Mouse (Mus musculus): ENCODE results near the gene Scamp1.
"Not testable (repeated sequence)": the region's sequence is repeated elsewhere in the genome, so short reads cannot be mapped to it uniquely, and the experiment has no call there.

Gene Scamp1

DNA sequence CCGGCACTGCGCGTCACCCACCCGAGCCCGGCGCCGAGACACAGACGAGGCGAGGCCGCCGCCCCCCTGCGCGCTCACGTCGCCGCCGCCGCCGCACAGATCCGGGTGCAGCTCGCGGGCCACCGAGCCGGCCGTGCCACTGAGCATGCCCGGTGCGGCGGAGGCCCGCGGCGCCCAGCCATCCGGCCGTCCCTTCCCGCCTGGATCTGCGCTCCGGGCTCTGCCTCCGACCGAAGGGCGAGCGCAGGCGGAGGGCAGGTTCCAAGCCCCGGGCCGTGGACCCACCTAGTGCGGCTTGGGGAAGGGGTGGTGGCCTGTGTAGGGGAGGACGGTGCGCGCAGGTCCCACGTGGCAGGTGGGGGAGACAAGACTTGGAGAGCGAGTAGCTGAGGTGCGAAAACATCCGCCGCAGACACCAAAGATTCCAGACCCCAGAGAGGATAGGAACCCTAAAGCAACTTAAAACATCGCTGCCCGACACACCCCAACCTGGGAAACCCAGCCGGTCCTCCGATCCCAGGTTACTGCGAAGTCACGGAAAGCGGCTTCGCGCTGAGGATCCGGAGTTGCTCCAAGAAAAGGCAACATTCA is at the start of gene Scamp1:
Gene Scamp1, minus strand, starts transcription at position 577 of the 591 bp plus-strand sequence.
- peak; percentile 90 for DNase-seq

DNA sequence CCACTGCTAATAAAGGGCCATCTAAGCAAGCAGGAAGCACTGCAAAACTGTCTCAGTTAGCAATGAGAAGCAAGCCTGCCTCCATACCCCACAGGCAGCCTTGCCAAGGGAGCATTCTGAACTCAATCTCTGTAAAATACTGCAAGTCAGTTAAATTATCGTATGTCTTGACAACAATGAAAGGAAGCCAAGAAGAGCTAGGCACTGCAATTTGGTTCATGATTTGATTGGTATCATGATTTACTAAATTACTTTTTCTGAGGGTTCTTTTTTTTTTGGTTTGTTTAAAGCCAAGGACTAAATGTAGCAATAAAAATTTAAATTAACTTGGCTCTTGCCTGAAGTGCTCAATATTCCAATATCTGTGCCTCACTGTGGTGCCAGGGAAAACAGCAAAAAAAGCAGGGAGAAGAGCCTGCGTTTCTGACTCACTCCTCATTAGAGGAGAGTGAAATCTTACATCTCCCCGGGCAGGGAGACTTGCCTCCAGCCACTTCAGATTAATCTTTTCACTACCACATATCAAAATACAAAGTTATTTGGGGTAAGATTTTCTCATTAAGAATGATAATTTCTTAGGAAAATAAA is 44.8 kb upstream of the Scamp1 start:
- no peak for DNase-seq

DNA sequence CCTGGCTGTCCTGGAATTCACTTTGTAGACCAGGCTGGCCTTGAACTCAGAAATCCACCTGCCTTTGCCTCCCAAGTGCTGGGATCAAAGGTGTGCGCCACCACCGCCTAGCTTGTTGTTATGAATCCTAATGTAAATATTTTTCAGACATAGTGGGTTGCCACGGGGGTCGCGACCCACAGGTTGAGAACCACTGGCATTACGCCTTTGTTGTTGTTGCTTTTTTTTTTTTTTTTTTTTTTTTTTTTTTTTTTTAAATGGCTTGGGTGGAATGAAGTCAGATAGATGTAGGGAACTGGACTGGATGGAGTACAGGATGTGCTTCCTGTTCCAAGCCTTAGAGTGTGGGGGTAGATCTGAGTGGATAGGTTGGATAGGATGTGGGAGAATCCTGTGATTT is 43.3 kb upstream of the Scamp1 start:
- not testable (repeated sequence) for DNase-seq

GRCm38 (mm10) chr13:94328063-94328462 is 42.4 kb upstream of the Scamp1 start:
- DNase-seq = no peak

DNA sequence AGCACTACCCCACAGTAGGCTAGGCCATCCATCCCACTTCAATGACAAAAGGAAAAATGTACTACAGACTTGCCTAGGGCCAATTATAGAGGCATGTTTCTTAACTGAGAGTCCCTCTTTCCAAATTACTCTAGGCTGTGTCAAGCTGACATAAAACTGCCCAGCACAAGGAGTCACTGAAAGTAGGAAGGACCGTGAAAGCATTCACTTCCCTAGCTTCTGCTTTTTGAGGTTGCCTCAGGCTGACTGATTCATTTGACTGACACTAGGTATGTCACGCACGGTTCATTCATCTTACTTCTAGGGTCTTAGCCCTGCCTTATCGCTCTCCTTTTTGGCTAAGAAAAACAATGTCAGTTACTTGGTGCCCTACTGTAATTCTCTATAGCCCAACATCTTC is 36.8 kb upstream of the Scamp1 start:
- DNase-seq = no peak

DNA sequence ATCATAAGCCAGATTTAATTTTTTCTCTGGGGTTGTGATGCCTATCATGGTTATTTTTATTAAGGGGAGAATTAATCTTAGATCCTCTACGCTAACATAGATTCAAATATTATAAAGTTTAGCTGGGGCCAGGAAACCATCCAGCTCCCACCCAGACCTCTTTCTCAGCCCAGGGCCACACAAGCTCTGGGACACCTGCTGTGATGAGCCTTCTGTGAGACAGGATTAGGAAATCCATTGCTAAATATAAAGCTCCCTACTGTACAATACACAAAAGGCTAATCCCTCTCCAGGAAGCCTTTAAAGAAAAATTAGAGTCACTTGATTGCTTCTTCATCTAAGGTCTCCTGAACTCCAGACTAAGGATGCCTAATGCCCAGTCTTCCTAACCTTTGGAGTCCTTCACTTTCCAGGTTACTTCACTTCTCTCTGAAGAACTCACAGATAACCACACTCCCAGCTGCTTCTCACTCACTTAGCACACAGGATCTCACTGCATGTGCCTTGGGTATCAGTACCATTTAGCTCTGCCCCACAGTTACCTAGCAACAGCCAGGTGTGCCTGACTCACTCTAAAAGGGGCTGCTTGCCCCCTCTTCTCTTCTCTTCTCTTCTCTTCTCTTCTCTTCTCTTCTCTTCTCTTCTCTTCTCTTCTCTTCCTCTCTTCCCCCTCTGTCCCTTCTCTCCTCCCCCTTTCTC is 35.6 kb upstream of the Scamp1 start:
- DNase-seq = no peak

GRCm38 (mm10) chr13:94316975-94317511 is 31.4 kb upstream of the Scamp1 start:
- no peak for DNase-seq

- DNase-seq = not testable (repeated sequence)
These were observed 27.2 kb upstream of the Scamp1 start for GRCm38 (mm10) chr13:94312812-94313211.

DNA sequence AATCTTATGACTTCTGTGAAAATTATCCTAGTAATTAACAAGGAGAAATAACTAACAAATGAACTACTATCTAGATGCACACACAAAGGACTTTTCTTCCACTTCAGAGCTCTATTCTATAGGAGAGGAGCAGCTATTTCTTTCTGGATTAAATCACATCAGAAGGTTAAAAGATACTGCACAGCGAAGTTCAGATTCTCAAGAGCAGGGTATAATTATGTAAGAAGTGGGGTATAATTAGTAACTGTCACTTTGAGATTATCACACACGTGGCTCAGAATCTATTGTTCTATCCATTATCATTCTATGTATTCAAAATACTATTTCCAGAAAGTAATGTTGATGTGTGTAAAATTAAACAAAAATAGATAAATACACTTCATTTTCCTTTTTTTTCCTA is 22.6 kb upstream of the Scamp1 start:
- no peak for DNase-seq

DNA sequence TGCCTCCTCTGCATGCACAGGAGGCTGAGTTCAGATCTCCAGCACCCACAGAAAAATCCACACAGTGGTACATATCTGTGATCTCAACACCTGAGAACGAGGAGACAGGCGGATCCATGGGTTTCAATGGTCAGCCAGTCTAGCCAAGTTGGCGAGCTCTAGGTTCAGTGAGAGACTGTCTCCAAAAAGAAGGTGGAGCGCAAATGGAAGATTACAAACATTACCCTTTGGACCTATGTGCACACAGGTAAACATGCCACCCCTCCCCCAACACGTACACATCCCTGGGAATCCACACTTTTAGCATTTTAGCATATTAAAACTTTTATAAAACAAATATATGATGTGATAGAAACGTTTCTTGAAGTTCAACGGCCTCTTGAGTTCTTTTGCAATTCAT is 21.9 kb upstream of the Scamp1 start:
- DNase-seq = no peak

GRCm38 (mm10) chr13:94306968-94307289 is 21.3 kb upstream of the Scamp1 start:
- no peak for DNase-seq

- no peak for DNase-seq
These were observed 20.8 kb upstream of the Scamp1 start for GRCm38 (mm10) chr13:94306277-94306967.

- DNase-seq = no peak
These were observed 15.4 kb upstream of the Scamp1 start for GRCm38 (mm10) chr13:94300946-94301538.

GRCm38 (mm10) chr13:94300232-94300631 is 14.6 kb upstream of the Scamp1 start:
- no peak for DNase-seq

DNA sequence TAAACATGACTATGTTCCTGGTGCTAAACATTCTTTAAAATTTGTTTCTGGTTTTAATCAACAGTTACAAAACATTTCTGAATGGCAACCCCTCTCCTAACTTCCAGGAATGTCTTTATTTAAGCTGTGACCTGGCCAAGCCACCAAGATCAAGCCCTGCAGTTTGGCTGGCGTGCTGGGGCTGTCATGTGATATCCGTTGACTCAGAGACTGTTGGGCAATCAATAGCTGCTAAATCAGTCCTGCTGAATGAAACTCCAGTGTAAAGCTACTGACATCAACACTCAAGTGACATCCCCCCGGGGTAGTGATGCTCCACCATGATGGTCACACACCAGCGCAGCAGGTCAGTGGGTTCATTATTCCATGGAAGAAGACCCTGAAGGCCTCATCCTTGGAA is 12.7 kb upstream of the Scamp1 start:
- DNase-seq = no peak

GRCm38 (mm10) chr13:94296371-94296770 is 10.7 kb upstream of the Scamp1 start:
- DNase-seq = no peak

GRCm38 (mm10) chr13:94295922-94296321 is 10.3 kb upstream of the Scamp1 start:
- DNase-seq = no peak

- DNase-seq = no peak
These were observed 9.2 kb upstream of the Scamp1 start for GRCm38 (mm10) chr13:94294886-94295285.

- no peak for DNase-seq
These were observed 8.3 kb upstream of the Scamp1 start for GRCm38 (mm10) chr13:94293911-94294310.

GRCm38 (mm10) chr13:94286195-94286594 is 538 bp upstream of the Scamp1 start:
- DNase-seq = no peak

GRCm38 (mm10) chr13:94284543-94285269 is 951 bp downstream of the Scamp1 start:
- peak; percentile 42 for DNase-seq

- DNase-seq = no peak
These were observed 6.2 kb downstream of the Scamp1 start for GRCm38 (mm10) chr13:94279420-94279819.

GRCm38 (mm10) chr13:94271284-94271683 is 14.4 kb downstream of the Scamp1 start:
- DNase-seq = peak; percentile 19
